Comparison of ENCODE assay signal across 10 mouse cellular contexts in the genomic region with DNA sequence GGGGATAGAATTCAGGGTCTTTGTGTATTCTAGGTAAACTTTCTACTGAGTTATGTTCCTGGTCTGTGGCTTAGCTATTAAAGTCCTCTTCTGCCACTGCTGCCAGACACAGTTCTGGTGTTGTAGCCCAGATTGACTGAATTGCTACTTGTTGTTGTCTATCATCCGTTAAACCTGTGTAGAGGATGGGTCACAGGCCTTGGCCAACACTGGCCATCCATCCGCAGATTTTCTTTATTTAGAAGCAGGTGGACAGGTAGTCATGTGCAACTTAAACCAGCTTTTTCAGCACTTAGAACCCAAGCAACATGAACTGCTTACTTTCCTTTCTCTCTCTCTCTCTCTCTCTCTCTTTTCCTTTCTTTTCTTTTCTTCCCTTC. TPM values are rescaled to one million over a fixed set of nuclear protein-coding genes. Genes with fewer than 3 reads are reported as not detected.
DNase-seq lines count a peak whose midpoint lies in the region; ATAC-seq and TF ChIP-seq lines count a peak whose summit lies in the region.
"Had no signal": no experiment of that assay in that cellular context is flagged by ENCODE, and none has a peak within 500 bp of the region (broad histone marks: within the 10 kb centered on the region; RNA-seq: fewer than 3 reads in every experiment).

No protein-coding gene starts in this region.

- peaks cover 25% of the 10 kb centered on the region for H3K36me3 ChIP-seq in E14TG2a.4 (ENCODE audit: insufficient read depth, low read length)
- peaks cover 14% of the 10 kb centered on the region for H3K36me3 ChIP-seq in hindbrain, embryonic 12.5 days
- H3K36me3 ChIP-seq in midbrain, embryonic 10.5 days: peaks cover 58% of the 10 kb centered on the region

- H3K27ac ChIP-seq in gastrocnemius, adult 2 months: no peak overlapping the region
- no peak overlapping the region for H3K27ac ChIP-seq in hindbrain, embryonic 12.5 days
- H3K27ac ChIP-seq in midbrain, embryonic 10.5 days (replicated peaks): peak overlapping the region; percentile 81; the same call in 1 of the 2 replicates

- H3K9me3 ChIP-seq in E14TG2a.4 (ENCODE audit: low read length): no peaks in the 10 kb centered on the region
- no peaks in the 10 kb centered on the region for H3K9me3 ChIP-seq in hindbrain, embryonic 12.5 days (replicated peaks)
- H3K9me3 ChIP-seq in midbrain, embryonic 10.5 days (replicated peaks): no peaks in the 10 kb centered on the region

- peak overlapping the region; percentile 77; the same call in 1 of the 2 replicates for H3K4me3 ChIP-seq in gastrocnemius, adult 2 months
- H3K4me3 ChIP-seq in E14TG2a.4 (replicated peaks; ENCODE audit: low read length): peak overlapping the region; percentile 88
- H3K4me3 ChIP-seq in hindbrain, embryonic 12.5 days: peak overlapping the region; percentile 60
- H3K4me3 ChIP-seq in midbrain, embryonic 10.5 days: peak overlapping the region; percentile 66

- peaks cover 63% of the 10 kb centered on the region for H3K4me1 ChIP-seq in E14TG2a.4 (replicated peaks; ENCODE audit: low read depth, low read length)
- H3K4me1 ChIP-seq in hindbrain, embryonic 12.5 days: peaks cover 19% of the 10 kb centered on the region
- peaks cover 28% of the 10 kb centered on the region for H3K4me1 ChIP-seq in midbrain, embryonic 10.5 days

- peak overlapping the region; percentile 60 for H3K4me2 ChIP-seq in hindbrain, embryonic 12.5 days (replicated peaks)

- H3K27me3 ChIP-seq in E14TG2a.4 (ENCODE audit: insufficient read depth, low read length): no peaks in the 10 kb centered on the region
- no peaks in the 10 kb centered on the region for H3K27me3 ChIP-seq in hindbrain, embryonic 12.5 days
- H3K27me3 ChIP-seq in midbrain, embryonic 10.5 days (ENCODE audit: low read depth, poor library complexity, severe bottlenecking): no peaks in the 10 kb centered on the region

- no peak for DNase-seq in gastrocnemius, adult 2 months
- no peak for DNase-seq in gastrocnemius, adult 8-10 months (ENCODE audit: low spot score in 2 of 2)
- DNase-seq in midbrain, embryonic 10.5 days (ENCODE audit: low spot score): no peak
- DNase-seq in Muller cell, postnatal 12 days (ENCODE audit: inconsistent ontology term): no peak
- no peak for DNase-seq in left cerebral cortex, adult 18-20 months (ENCODE audit: low spot score in 2 of 2)
- DNase-seq in cerebellum, postnatal 4 days (ENCODE audit: low spot score in 2 of 2): no peak
- DNase-seq: gastrocnemius, postnatal 36 days; lung, postnatal 36 days had no signal

- WGBS in hindbrain, embryonic 12.5 days: 91% methylated on average over 2 of the region's 2 CpGs
- WGBS in midbrain, embryonic 10.5 days: 88% methylated on average over 2 of the region's 2 CpGs

- ATAC-seq in hindbrain, embryonic 12.5 days (ENCODE audit: low FRiP score): no peak

- TF ChIP-seq CTCF in gastrocnemius, adult 2 months (IDR thresholded peaks at IDR 0.05): no peak
- TF ChIP-seq CTCF in E14TG2a.4 (conservative IDR thresholded peaks at IDR 0.05; ENCODE audit: low read length): no peak

- intact Hi-C loops in gastrocnemius, adult 2 months (cut with DNase I): no loop called here

- peak overlapping the region; percentile 24; the same call in 1 of the 2 replicates for H3K9ac ChIP-seq in hindbrain, embryonic 12.5 days

RNA-seq across cellular contexts. Expression of gene Wdr76, which starts 1.4 kb away (rescaled TPM):
- total RNA-seq in gastrocnemius, adult 2 months (2021): 1 to 10 TPM; 1.7 to 2.4 TPM
- total RNA-seq in gastrocnemius, adult 8-10 months (2022): 1 to 10 TPM; 1.2 to 1.9 (median 1.7) TPM
- polyA plus RNA-seq in hindbrain, embryonic 12.5 days (2016; fragmentation: Nextera tagmentation; extraction: Ambion mirVana): 7.0 and 7.6 TPM in 2 replicates
- 13.0 and 14.0 TPM in 2 replicates for polyA plus RNA-seq in midbrain, embryonic 10.5 days (2016; fragmentation: Nextera tagmentation; extraction: Ambion mirVana)
- 1 to 10 TPM; 4.2 to 4.7 TPM for total RNA-seq in left cerebral cortex, adult 18-20 months (2021)

RNA-seq across cellular contexts. Expression of gene Mfap1a, which starts 1.5 kb away (rescaled TPM):
- 10 to 100 TPM; 17.3 to 21.6 TPM for total RNA-seq in gastrocnemius, adult 2 months (2021)
- total RNA-seq in gastrocnemius, adult 8-10 months (2022): 10 to 100 TPM; 15.1 to 21.0 (median 16.4) TPM
- 32.9 and 33.1 TPM in 2 replicates for polyA plus RNA-seq in hindbrain, embryonic 12.5 days (2016; fragmentation: Nextera tagmentation; extraction: Ambion mirVana)
- 26.4 and 29.0 TPM in 2 replicates for polyA plus RNA-seq in midbrain, embryonic 10.5 days (2016; fragmentation: Nextera tagmentation; extraction: Ambion mirVana)
- total RNA-seq in left cerebral cortex, adult 18-20 months (2021): 10 to 100 TPM; 27.9 to 34.0 TPM

RNA-seq across cellular contexts. Expression of gene Mfap1b, which starts 34.1 kb away (rescaled TPM):
- 10 to 100 TPM; 24.2 to 27.6 TPM for total RNA-seq in gastrocnemius, adult 2 months (2021)
- total RNA-seq in gastrocnemius, adult 8-10 months (2022): 10 to 100 TPM; 18.7 to 27.0 (median 23.0) TPM
- 72.4 and 75.7 TPM in 2 replicates for polyA plus RNA-seq in hindbrain, embryonic 12.5 days (2016; fragmentation: Nextera tagmentation; extraction: Ambion mirVana)
- polyA plus RNA-seq in midbrain, embryonic 10.5 days (2016; fragmentation: Nextera tagmentation; extraction: Ambion mirVana): 53.2 and 57.2 TPM in 2 replicates
- 10 to 100 TPM; 41.6 to 45.0 TPM for total RNA-seq in left cerebral cortex, adult 18-20 months (2021)

RNA-seq across cellular contexts. Expression of gene Serinc4, which starts 51.4 kb away (rescaled TPM):
- not detected for total RNA-seq in gastrocnemius, adult 2 months (2021)
- total RNA-seq in gastrocnemius, adult 8-10 months (2022): not detected
- polyA plus RNA-seq in hindbrain, embryonic 12.5 days (2016; fragmentation: Nextera tagmentation; extraction: Ambion mirVana): 0.85 and 0.94 TPM in 2 replicates
- polyA plus RNA-seq in midbrain, embryonic 10.5 days (2016; fragmentation: Nextera tagmentation; extraction: Ambion mirVana): 0.28 and 0.88 TPM in 2 replicates
- total RNA-seq in left cerebral cortex, adult 18-20 months (2021): under 1 TPM; 0.26 to 0.37 TPM
- total RNA-seq: gastrocnemius, postnatal 36 days had no signal

RNA-seq across cellular contexts. Expression of gene Hypk, which starts 54.9 kb away (rescaled TPM):
- 10 to 100 TPM; 21.0 to 21.7 TPM for total RNA-seq in gastrocnemius, adult 2 months (2021)
- 10 to 100 TPM; 11.3 to 27.6 (median 16.6) TPM for total RNA-seq in gastrocnemius, adult 8-10 months (2022)
- 115 TPM in 2 replicates for polyA plus RNA-seq in hindbrain, embryonic 12.5 days (2016; fragmentation: Nextera tagmentation; extraction: Ambion mirVana)
- 125 and 129 TPM in 2 replicates for polyA plus RNA-seq in midbrain, embryonic 10.5 days (2016; fragmentation: Nextera tagmentation; extraction: Ambion mirVana)
- total RNA-seq in left cerebral cortex, adult 18-20 months (2021): 10 to 100 TPM; 18.3 to 20.9 TPM
